Mouse (Mus musculus): Measurements from ENCODE around the gene Atxn7l2.

The Atxn7l2 gene

GRCm38 (mm10) chr3:108206731-108207375 lies 3.9 kb downstream of the Atxn7l2 start:
- DNase-seq (ENCODE audit: low read depth, low spot score) = peak; percentile 60

DNA sequence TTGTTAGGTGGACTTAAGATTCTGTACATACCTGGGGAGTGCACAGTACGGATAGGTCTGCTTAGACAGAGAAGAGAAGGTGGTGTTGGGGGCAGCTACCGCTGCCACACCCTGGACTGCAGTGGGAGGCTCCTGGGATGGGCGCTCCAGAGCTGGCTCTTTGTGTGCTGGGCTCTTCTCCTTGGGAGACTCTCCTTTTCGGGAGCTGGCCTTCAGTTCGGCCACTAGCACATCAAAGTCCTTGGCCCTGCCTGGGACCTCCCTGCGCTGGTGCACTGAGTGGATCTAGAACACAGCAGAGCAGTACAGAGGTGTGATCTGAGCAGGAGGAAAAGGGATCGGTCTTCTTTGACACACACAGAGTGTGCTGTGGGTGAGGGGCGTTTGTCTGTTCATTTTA lies 5.1 kb downstream of the Atxn7l2 start:
- DNase-seq (ENCODE audit: low read depth, low spot score) = no peak

GRCm38 (mm10) chr3:108204470-108204869 lies 6.3 kb downstream of the Atxn7l2 start:
- DNase-seq (ENCODE audit: low read depth, low spot score) = no peak

DNA sequence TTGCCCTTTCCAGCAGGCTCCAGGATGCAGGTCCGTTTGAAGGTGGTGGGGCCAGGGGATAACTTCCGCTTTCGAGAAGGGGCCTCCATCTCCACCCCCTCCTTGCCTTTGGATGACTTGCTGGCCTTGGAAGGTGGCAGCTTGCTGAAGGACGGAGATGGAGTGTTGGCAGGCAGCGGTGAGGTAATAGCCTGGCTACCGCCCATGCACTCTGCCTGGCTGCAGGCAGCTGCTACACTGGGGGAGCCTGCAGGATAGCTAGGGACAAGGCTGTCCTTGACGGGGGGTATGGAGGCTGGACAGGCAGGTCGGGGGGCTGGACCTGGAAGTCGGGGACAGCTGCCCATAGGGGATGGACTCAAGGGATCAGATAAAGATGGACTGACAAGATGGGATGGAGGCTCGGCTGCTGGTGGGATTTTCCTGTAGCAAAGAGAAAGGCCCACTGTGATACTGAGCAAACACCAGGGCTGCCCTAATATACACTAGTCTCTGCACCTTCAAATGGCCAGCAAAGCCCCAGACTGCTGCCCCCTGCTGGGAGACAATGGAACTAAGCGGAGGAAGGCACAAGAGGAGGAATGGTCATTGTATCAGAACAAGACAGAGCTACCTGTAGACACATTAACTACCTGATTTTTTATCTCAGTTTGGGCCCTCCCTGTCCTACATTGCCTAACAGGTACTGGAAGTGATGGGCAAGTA lies 7.0 kb downstream of the Atxn7l2 start:
- peak; percentile 86 for DNase-seq (ENCODE audit: low read depth, low spot score)

DNA sequence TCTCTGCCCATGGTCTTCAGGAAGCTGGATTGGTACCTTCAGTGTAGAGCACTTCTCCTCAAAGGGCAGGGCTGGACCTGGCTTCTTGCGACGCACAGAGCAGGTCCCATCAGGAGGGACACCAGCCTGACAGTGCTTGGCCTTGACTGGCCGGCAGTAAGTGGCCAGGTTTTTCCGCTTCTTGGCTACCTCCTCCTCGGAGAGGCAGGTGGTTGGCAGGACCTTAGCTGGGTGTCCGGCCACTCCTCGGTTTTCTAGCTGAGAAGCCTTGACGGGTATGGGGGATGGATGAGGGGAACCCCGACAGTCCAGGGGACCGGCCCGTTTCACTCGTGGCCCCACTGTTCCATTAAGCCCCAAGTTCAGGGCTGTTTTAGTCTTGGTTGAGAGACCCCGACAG lies 7.5 kb downstream of the Atxn7l2 start:
- no peak for DNase-seq (ENCODE audit: low read depth, low spot score)

DNA sequence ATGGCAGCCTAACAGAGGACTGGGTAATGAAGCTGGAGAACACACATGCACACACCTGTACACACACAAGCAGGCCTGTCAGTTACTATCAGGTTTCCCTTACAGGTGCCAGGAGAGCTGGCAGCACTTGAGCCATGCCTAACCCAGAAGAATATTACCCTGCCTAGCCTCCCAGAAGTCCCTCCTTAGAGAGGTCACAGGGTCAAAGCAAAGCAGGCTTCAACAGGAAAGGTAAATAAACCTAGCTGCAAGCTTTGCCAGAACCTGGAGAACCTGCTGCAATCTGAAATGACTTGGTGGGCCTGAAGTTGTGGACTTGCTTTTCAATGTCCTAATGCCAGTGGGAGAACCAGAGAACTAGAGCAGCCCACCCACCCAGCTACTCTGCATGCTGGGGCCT lies 8.2 kb downstream of the Atxn7l2 start:
- no peak for DNase-seq (ENCODE audit: low read depth, low spot score)

- DNase-seq (ENCODE audit: low read depth, low spot score) = peak; percentile 91
These were observed 10.1 kb downstream of the Atxn7l2 start, which contains the start of gene Cyb561d1 for GRCm38 (mm10) chr3:108200329-108201323. Gene Cyb561d1, minus strand, starts transcription at chr3:108201212.

DNA sequence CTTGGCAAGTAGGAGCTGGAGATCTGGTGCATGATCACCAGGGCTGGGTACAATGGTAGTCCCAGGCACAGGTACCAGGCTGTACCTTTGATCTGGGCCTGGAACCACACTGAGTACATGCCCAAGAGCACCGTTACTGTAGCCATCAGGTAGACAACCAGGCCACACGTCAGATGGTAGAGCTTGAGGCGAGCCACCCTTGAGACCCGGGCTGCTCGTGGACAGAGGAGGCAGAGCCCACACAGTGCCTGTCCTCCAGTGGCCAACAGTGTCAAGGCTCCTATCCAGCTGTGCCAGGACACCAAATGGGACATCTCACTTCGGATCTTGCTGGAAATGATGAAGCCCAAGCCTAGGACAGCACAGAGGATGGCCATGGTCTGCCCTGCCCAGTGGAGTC lies 11.5 kb downstream of the Atxn7l2 start:
- DNase-seq (ENCODE audit: low read depth, low spot score) = no peak

GRCm38 (mm10) chr3:108197066-108197497 lies 13.7 kb downstream of the Atxn7l2 start:
- peak; percentile 92 for DNase-seq (ENCODE audit: low read depth, low spot score)

- DNase-seq (ENCODE audit: low read depth, low spot score) = peak; percentile 93
These were observed 14.7 kb downstream of the Atxn7l2 start for GRCm38 (mm10) chr3:108195941-108196590.

DNA sequence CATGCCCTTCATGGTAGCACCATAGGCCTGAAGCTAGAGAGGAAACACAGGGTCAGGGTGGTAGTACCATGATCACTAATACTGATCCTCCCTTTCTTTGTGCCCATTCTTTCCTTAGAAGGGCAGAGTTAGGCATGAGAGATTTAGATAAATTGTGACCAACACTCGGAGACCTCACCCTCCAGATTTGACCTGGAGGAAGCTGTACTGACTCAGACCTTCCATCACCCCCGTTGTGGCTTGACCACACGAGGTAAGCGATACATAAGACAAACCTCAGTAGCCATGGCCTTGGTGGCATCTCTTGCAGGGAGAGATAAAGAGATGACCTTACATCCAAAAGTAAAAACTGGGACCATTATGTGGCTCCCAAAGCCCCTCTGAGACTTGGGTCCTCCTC lies 15.4 kb downstream of the Atxn7l2 start:
- no peak for DNase-seq (ENCODE audit: low read depth, low spot score)

DNA sequence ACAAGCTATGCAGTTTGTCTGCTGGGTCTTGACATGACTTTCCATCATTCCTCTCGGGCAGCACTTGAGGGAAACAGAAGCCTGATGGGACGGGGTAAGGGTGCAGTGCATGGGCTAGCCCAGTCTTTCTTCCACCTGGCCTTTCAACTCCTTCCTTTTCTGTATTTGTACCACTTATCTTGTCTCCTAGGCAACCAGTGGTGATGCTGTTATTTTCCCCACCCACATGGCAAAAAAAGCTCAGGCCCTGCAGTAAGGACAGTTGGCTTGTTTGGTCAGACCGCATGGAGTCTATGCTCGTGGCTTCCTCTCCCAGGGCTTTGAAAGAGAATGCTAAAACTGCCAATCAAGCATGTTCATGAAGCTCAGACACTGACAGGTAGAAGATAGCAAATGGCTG lies 17.0 kb downstream of the Atxn7l2 start:
- no peak for DNase-seq (ENCODE audit: low read depth, low spot score)

- no peak for DNase-seq (ENCODE audit: low read depth, low spot score)
These were observed 20.8 kb downstream of the Atxn7l2 start for GRCm38 (mm10) chr3:108189897-108190296.

DNA sequence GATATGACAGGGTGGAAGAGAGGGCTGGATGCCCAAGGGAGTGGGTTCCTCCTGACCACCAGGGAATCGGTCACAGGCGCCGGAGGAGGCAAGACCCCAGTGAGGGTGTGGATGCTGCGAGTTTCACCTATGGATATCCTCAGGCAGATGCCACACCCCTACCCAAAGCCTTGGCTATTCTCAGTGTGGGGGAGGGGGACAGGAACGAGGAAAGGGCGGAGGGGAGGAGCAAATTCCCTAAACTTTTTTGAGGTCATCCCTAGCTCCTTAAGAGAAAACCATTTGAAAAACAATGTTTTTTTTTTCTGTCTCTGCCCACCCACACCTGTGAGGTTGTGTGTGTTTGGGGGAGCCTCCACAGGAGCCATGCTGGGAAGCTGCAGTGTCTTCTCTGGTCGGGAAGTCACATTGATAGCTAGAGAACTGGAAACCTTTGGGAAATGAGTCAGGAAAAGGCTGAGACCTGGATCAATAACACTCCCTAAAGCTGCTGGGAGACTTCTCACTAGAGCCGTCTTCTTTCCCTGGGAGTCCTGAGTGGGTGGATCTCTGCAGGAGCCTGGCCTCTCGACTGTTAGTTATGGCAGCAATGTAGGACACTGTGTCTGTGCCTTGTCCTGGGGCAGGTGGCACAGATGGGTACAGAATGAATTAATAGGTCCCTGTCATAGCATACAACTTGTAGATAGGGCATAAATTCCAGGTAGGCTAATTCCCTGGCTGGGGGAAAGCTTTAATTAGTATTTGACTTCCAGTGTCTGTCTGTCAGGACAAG lies 21.8 kb downstream of the Atxn7l2 start:
- DNase-seq (ENCODE audit: low read depth, low spot score) = no peak

- DNase-seq (ENCODE audit: low read depth, low spot score) = no peak
These were observed 23.5 kb downstream of the Atxn7l2 start for GRCm38 (mm10) chr3:108187111-108187795.

DNA sequence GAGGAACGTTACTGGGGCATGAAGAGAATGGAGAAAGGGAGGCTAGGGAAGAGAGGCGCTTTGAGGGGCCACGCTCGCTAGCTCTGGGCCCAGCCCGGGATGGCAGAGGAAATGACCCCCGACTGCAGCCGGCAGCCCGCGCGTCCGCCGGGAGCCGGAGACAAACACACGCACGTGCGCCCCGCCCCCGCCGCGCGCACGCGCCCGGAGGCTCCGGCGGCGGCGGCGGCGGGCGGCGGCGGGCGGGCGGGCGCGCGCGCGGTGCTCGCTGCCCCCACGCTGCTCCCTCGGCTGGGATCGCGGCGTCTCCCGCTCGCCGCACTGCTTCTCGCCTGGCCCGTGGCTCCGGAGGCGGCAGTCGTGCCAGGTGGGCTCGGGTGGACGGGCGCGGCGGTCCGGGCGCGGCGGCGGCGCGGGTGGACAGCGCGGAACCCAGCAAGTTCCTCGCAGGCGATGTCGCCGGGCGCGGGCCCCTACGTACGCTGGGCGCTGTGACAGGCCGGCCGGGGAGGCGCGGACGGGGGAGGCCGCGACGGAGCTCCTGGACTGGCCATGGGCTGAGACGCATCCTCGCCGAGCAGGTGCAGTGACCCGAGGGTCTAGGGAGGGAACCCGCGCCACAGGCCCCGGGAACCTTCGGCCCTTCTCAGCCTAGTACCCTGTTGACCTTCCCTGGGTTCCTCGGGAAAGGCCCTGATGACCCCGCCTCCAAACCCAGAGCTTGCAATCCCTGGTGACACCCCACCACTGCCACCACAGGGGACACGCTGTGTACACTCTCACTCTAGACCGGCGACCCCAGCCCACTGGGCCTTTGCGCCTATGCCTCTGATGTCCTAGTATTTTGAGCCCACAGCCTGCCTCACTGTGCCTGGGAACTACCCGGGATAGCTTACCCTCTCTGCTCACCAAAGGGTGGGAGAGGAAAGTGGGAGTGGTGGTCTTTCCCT lies 24.4 kb downstream of the Atxn7l2 start, which contains the start of gene Amigo1:
TSS of gene Amigo1 (plus strand) at position 238 of the 950 bp plus-strand sequence.
- DNase-seq (ENCODE audit: low read depth, low spot score) = peak; percentile 66

- DNase-seq (ENCODE audit: low read depth, low spot score) = peak; percentile 59
These were observed 25.2 kb downstream of the Atxn7l2 start for GRCm38 (mm10) chr3:108185460-108186097.

GRCm38 (mm10) chr3:108184742-108185141 lies 26.0 kb downstream of the Atxn7l2 start:
- DNase-seq (ENCODE audit: low read depth, low spot score) = no peak
